Mouse (Mus musculus) left cerebral cortex, adult 11 months (tissue): Measurements from ENCODE around the gene Krt25.

Experiments used
- DNase-seq: peaks from one replicate; pipeline ENCODE4 v3.0.0; 2022; ENCODE audit warnings: low spot score

Gene Krt25

DNA sequence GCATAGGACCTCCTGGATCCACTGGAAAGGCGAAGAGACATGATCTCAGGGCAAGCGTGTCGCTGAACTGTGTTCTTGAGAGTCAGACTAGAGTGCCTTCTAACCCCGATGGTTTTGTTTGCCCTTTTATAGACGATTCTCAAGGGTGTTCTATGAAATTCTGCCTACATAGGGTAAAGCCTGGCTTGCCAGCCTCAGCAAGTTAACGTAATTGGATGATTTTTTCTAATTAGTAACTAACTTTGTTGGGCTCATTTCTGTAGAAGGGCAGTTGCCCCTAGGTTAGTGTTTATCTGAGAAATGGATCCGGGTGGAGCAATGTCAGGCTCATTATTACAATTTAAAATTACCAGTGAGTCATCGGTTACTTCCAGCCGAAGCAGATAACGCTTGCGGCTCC, at the start of gene Krt25:
Krt25 (minus strand) TSS at position 101 of the 400 bp plus-strand sequence.
- no peak for DNase-seq

GRCm38 (mm10) chr11:99369853-99370451, 47.2 kb upstream of the Krt25 start:
- DNase-seq, result peak; percentile 25

DNA sequence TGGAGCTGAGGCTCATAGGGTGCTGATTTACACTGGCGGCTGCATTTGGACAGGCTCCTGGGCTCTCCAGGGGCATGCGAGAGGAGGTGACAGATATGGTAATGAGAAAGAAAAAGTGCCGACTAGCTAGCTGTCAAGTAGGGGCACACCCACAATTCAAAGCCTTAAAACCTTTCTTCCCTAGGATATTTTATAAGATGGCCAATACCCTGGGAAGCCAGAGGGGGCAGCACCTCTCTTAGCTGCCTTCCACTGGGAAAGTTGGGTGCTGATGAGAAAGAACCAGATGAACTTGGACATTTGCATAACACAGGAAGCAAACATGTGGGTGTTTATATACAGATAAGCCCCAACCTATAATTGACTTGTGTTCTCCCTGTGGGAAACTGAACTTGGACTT, 46.5 kb upstream of the Krt25 start:
- no peak for DNase-seq

- DNase-seq, result no peak
Observed at GRCm38 (mm10) chr11:99366791-99367190, 44.0 kb upstream of the Krt25 start.

DNA sequence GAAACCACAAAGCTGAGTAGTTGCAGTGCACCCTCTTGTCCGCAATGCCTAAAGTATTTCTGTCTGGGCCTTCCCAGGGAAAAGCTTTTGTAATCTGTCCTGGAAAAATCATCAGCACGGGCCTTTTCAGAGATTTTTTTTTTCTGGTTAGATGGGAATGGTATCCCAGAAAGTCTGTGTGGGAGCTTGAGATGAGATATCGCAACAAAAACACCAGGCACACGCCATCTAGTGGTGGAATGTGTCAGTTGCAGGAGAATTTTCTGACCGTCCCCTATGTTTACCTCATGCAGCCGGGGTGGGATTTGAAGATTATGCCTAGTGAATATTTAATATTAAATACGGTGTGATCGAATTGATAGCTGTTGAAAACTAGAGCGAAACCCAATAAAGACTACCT, 41.7 kb upstream of the Krt25 start:
- DNase-seq, result peak; percentile 26

DNA sequence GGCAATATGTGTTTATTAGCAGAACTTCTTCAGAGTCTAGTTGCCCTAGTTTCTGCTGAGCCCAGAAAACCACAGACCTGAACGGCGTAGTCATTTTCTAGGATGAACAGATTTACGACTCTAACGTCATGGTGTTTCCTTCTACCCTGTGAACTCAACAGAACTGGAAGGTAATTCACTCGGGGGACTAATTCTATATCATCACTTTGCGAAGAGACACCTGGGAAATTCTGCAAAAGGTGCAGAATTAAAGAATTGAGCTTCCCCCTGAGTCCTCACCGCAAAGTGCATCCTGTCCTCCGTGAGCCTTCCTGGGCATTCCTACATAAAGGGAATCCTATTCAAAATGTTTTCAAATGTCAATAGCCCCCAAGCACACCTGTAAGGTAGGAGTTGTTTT, 38.7 kb upstream of the Krt25 start:
- no peak for DNase-seq

- DNase-seq, result no peak
Observed at GRCm38 (mm10) chr11:99351004-99351403, 28.3 kb upstream of the Krt25 start, which contains the start of gene Krt27. Krt27 (minus strand) TSS chr11:99351104.

DNA sequence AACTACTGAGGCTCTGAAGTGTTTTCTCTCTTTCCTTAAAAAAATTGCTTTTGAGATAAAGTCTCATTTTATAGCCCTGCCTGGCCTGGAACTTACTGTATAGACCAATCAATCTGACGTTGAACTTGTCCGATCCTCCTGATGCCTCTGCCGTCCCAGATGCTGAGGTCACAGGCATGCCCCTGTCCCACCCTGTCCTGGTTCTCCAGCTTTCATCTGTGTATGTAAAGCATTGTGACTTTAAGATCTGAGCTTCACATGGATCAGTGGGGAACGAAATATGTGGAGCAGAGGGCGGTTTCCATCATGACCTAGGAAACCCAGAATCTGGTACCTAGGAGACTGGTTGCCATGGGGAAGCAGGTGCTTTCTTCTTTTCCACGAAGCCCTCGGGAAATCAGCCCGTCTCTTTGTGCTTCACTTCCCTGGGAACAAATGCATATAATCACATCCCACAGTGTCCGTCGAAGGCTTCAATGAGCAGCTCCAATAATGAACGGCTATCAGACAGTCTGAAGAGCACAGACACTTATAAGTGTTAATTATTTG, 16.6 kb upstream of the Krt25 start:
- DNase-seq, result no peak

- no peak for DNase-seq
Observed at GRCm38 (mm10) chr11:99337866-99338265, 15.1 kb upstream of the Krt25 start, which contains the start of gene Krt26. Krt26 (minus strand) TSS chr11:99337966.

GRCm38 (mm10) chr11:99333426-99333825, 10.7 kb upstream of the Krt25 start:
- peak; percentile 23 for DNase-seq

- no peak for DNase-seq
Observed at GRCm38 (mm10) chr11:99329655-99330054, 6.9 kb upstream of the Krt25 start.

GRCm38 (mm10) chr11:99321094-99321493, 1.7 kb downstream of the Krt25 start:
- no peak for DNase-seq

- DNase-seq, result no peak
Observed at GRCm38 (mm10) chr11:99319127-99319526, 3.6 kb downstream of the Krt25 start.

GRCm38 (mm10) chr11:99316543-99316942, 6.2 kb downstream of the Krt25 start:
- no peak for DNase-seq

- no peak for DNase-seq
Observed at GRCm38 (mm10) chr11:99314594-99314993, 8.2 kb downstream of the Krt25 start.

- DNase-seq, result no peak
Observed at GRCm38 (mm10) chr11:99310882-99311281, 11.9 kb downstream of the Krt25 start.

DNA sequence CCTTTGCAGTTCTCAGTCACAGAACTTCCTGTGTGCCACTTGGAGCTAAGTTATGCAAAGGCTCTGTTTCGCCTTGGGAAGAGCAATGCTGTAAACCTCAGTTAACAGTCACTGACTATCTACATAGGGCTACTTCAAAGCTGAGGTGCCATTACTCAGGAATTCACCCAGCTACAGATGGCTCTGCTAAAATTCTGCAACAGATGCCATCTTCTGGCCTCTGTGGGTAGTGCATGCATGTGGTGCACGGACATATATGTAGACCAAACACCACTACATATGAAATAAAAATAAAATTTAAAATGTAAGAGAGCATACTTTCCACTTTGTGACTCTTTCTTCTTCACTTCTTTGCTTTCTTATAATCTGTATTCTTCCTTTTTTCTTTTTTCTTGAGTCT, 15.2 kb downstream of the Krt25 start:
- DNase-seq, result peak; percentile 47

DNA sequence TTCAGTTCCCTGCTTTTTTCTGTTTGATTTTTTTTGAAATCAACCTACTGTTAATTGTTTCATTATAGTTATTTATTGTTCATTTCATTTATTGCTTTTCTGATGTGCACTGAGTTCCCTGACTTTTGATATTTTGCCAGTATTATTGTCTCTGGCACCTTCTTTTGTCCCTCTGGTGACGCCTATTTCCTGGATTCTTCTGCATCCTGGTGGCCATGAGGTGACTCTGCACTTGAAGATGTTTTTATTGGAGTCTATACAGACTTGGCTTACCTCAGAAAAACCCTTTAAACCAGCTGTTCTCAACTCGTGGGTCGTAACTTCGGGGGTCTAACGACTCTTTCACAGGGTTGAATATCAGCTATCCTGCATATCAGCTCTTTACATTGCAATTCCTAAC, 27.7 kb downstream of the Krt25 start:
- no peak for DNase-seq

GRCm38 (mm10) chr11:99292846-99293245, 29.9 kb downstream of the Krt25 start:
- DNase-seq, result peak; percentile 13

GRCm38 (mm10) chr11:99284833-99285312, 37.9 kb downstream of the Krt25 start, which contains the start of gene Krt24:
Krt24 (minus strand) TSS chr11:99285262.
- no peak for DNase-seq

GRCm38 (mm10) chr11:99284011-99284410, 38.7 kb downstream of the Krt25 start:
- no peak for DNase-seq

GRCm38 (mm10) chr11:99283334-99283733, 39.4 kb downstream of the Krt25 start:
- no peak for DNase-seq

DNA sequence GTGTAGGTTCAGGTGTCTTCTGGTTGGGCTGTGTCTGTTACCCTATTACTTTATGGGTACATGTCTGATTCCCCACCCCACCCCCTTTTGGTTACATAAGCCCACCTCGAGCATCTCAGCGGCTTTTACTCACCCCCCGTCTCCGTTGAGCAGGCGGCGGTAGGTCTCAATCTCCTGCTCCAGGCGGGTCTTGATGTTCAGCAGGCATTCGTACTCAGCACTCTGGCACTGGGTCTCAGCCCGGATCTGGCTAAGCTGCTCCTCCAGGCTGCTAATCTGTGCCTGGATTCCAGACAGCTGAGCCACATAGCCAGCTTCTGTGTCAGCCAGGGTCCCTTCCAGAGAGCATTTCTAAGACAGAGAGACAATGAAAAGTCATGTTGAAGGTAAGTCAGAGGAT, 41.6 kb downstream of the Krt25 start:
- DNase-seq, result no peak

DNA sequence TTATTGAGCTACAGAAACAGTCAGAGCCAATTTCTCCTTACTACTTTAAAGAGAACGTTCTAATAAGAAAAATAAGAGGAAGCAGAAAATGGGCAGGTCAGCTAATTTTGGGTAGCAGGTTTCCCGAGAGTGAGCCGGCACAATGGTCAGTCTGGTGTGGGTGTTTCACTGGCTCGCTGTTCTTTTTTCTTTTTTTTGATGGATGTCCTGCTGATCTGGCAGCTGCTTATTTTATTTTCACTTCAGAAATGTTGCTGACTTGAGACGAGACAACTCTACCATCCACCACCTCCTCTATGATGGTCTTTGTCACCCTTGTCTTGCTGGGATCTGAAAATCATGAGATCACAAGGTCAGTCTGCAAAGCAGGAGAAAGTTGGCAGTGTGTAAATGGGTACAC, 42.8 kb downstream of the Krt25 start:
- no peak for DNase-seq
